Comparison of ENCODE assay signal across 7 mouse cellular contexts in the genomic region with DNA sequence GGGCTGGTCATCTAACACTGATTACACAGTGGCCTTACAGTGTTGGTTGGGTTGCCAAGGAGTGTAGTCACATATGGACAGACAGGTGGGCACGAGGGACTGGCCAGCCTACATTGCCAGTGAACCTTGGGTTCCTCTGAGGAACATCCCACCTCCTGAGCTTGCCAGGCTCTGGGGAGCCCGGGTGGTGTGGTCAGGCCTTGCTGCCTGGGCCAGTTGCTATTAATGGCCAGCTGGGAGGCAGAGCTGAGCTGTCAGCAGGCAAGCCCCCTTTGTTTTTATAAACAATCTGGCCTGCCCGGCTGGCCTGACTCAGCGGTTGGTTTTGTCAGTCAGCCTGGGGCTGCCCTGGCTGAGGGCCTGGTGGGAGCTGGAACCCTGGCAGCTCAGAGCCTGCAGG. TPM values are rescaled to one million over a fixed set of nuclear protein-coding genes. Genes with fewer than 3 reads are reported as not detected.
DNase-seq lines count a peak whose midpoint lies in the region; ATAC-seq lines count a peak whose summit lies in the region.

No protein-coding gene starts in this region.

- ATAC-seq in midbrain, embryonic 15.5 days (replicated peaks) = no peak
- no peak for ATAC-seq in liver, embryonic 13.5 days (ENCODE audit: low read depth)

- H3K27ac ChIP-seq in midbrain, embryonic 10.5 days (replicated peaks) = 0 out of 2 replicates have a peak overlapping the region, but pooled peaks have one; percentile 56
- H3K27ac ChIP-seq in midbrain, embryonic 15.5 days = no peak overlapping the region
- H3K27ac ChIP-seq in liver, embryonic 13.5 days = peak overlapping the region; percentile 100

- no peak overlapping the region for H3K4me2 ChIP-seq in midbrain, embryonic 15.5 days
- peak overlapping the region; percentile 79 for H3K4me2 ChIP-seq in liver, embryonic 13.5 days

- peaks cover 68% of the 10 kb centered on the region for H3K36me3 ChIP-seq in midbrain, embryonic 10.5 days
- H3K36me3 ChIP-seq in midbrain, embryonic 15.5 days (replicated peaks) = no peaks in the 10 kb centered on the region
- H3K36me3 ChIP-seq in liver, embryonic 13.5 days = peaks cover 76% of the 10 kb centered on the region

- no peak for DNase-seq in midbrain, embryonic 10.5 days (ENCODE audit: low spot score)
- DNase-seq in cerebellum, postnatal 14 days = peak; percentile 37 to 49
- DNase-seq in heart, adult 9 months (ENCODE audit: low spot score in 2 of 2) = peak; percentile 44 to 45
- DNase-seq in liver, embryonic 13.5 days = peak; percentile 39
- DNase-seq in adrenal gland, postnatal 14 days = no peak
- DNase-seq in left cerebral cortex, postnatal 10 days (ENCODE audit: extremely low spot score in 1 of 2, low spot score in 2 of 2) = no peak

- no peak overlapping the region for H3K9ac ChIP-seq in midbrain, embryonic 15.5 days
- H3K9ac ChIP-seq in liver, embryonic 13.5 days = peak overlapping the region; percentile 98

- no peaks in the 10 kb centered on the region for H3K9me3 ChIP-seq in midbrain, embryonic 10.5 days (replicated peaks)
- no peaks in the 10 kb centered on the region for H3K9me3 ChIP-seq in midbrain, embryonic 15.5 days
- no peaks in the 10 kb centered on the region for H3K9me3 ChIP-seq in liver, embryonic 13.5 days (replicated peaks)

- peaks cover 14% of the 10 kb centered on the region for H3K27me3 ChIP-seq in midbrain, embryonic 10.5 days (ENCODE audit: low read depth, poor library complexity, severe bottlenecking)
- H3K27me3 ChIP-seq in midbrain, embryonic 15.5 days (replicated peaks) = peaks cover 14% of the 10 kb centered on the region
- no peaks in the 10 kb centered on the region for H3K27me3 ChIP-seq in liver, embryonic 13.5 days

- peak overlapping the region; percentile 23; the same call in 1 of the 2 replicates for H3K4me3 ChIP-seq in midbrain, embryonic 10.5 days
- no peak overlapping the region for H3K4me3 ChIP-seq in midbrain, embryonic 15.5 days
- peak overlapping the region; percentile 97 for H3K4me3 ChIP-seq in liver, embryonic 13.5 days (replicated peaks)

- H3K4me1 ChIP-seq in midbrain, embryonic 10.5 days = peaks cover 68% of the 10 kb centered on the region
- peaks cover 48% of the 10 kb centered on the region for H3K4me1 ChIP-seq in midbrain, embryonic 15.5 days
- H3K4me1 ChIP-seq in liver, embryonic 13.5 days (replicated peaks) = peaks cover 87% of the 10 kb centered on the region

- intact Hi-C loops in left cerebral cortex, postnatal 10 days (cut with DNase I) = loop anchor here (10.0 kb wide), 1 partner anchor 60 kb away; no protein-coding TSS in a partner anchor

- 41% methylated on average over 4 of the region's 4 CpGs for WGBS in midbrain, embryonic 10.5 days
- 27% methylated on average over 4 of the region's 4 CpGs for WGBS in midbrain, embryonic 15.5 days
- 39% methylated on average over 4 of the region's 4 CpGs for WGBS in liver, embryonic 13.5 days (ENCODE audit: insufficient replicate concordance)

RNA-seq across cellular contexts. Expression of gene Rbm38, which starts 4.6 kb away (rescaled TPM):
- polyA plus RNA-seq in midbrain, embryonic 10.5 days (2016; fragmentation: Nextera tagmentation; extraction: Ambion mirVana) = 94.6 and 107 TPM in 2 replicates
- polyA plus RNA-seq in midbrain, embryonic 15.5 days (2015; fragmentation: Nextera tagmentation; extraction: Ambion mirVana) = 13.8 and 16.3 TPM in 2 replicates
- 260 and 311 TPM in 2 replicates for polyA plus RNA-seq in liver, embryonic 13.5 days (2015; fragmentation: Nextera tagmentation; extraction: Ambion mirVana)
- 31.6 and 36.2 TPM in 2 replicates for total RNA-seq in adrenal gland, postnatal 14 days (2021)
- total RNA-seq in left cerebral cortex, postnatal 10 days (2021) = 1 to 10 TPM; 2.7 to 2.8 TPM

RNA-seq across cellular contexts. Expression of gene Rae1, which starts 25.0 kb away (rescaled TPM):
- 155 and 169 TPM in 2 replicates for polyA plus RNA-seq in midbrain, embryonic 10.5 days (2016; fragmentation: Nextera tagmentation; extraction: Ambion mirVana)
- polyA plus RNA-seq in midbrain, embryonic 15.5 days (2015; fragmentation: Nextera tagmentation; extraction: Ambion mirVana) = 118 and 126 TPM in 2 replicates
- 94.5 and 96.8 TPM in 2 replicates for polyA plus RNA-seq in liver, embryonic 13.5 days (2015; fragmentation: Nextera tagmentation; extraction: Ambion mirVana)
- 55.3 and 65.0 TPM in 2 replicates for total RNA-seq in adrenal gland, postnatal 14 days (2021)
- 10 to 100 TPM; 66.1 to 77.4 TPM for total RNA-seq in left cerebral cortex, postnatal 10 days (2021)

RNA-seq across cellular contexts. Expression of gene Spo11, which starts 47.4 kb away (rescaled TPM):
- polyA plus RNA-seq in midbrain, embryonic 10.5 days (2016; fragmentation: Nextera tagmentation; extraction: Ambion mirVana) = 0.20 and 0.40 TPM in 2 replicates
- polyA plus RNA-seq in midbrain, embryonic 15.5 days (2015; fragmentation: Nextera tagmentation; extraction: Ambion mirVana) = 1.4 TPM in 2 replicates
- 0.08 TPM in 1 of 2 replicates, not detected in the other for polyA plus RNA-seq in liver, embryonic 13.5 days (2015; fragmentation: Nextera tagmentation; extraction: Ambion mirVana)
- not detected in 2 replicates for total RNA-seq in adrenal gland, postnatal 14 days (2021)
- under 1 TPM; 0.39 to 0.49 TPM for total RNA-seq in left cerebral cortex, postnatal 10 days (2021)

Comparison
In these comparisons a context has a peak if more than half of its experiments do, and no peak if none do; other contexts are left out.
1. DNase-seq: peak in cerebellum, postnatal 14 days (2 of 2), heart, adult 9 months (2 of 2) and liver, embryonic 13.5 days (single experiment); none in midbrain, embryonic 10.5 days (single experiment), adrenal gland, postnatal 14 days (single experiment) and left cerebral cortex, postnatal 10 days (0 of 2).